Mouse (Mus musculus) kidney, adult 8-10 months (tissue): ENCODE results near the gene Slc16a11.

Experiments used
- DNase-seq, 2 experiments: peaks; one replicate each; pipeline ENCODE4 v3.0.0; 2022

Gene Slc16a11

GRCm38 (mm10) chr11:70259035-70259434 lies 46.5 kb downstream of the Slc16a11 start:
- DNase-seq = no peak

- DNase-seq = no peak
Measured at GRCm38 (mm10) chr11:70265252-70265651, 52.7 kb downstream of the Slc16a11 start.

GRCm38 (mm10) chr11:70265819-70266218 lies 53.3 kb downstream of the Slc16a11 start:
- no peak for DNase-seq
